Mouse (Mus musculus) neural tube, embryonic 12.5 days (tissue): ENCODE data around the gene Fbrs. TPM values are rescaled to one million over a fixed set of nuclear protein-coding genes. Genes with fewer than 3 reads are reported as not detected.
"Not testable (repeated sequence)": the region's sequence is repeated elsewhere in the genome, so short reads cannot be mapped to it uniquely, and the experiment has no call there.

Source experiments
- ATAC-seq: fragments of 200-750 bp; cut with Nextera tagmentation; 2 replicates; pipeline ENCODE4 v1.8.0; 2017; ENCODE audit warnings: low read depth, mild to moderate bottlenecking, moderate TSS enrichment, moderate library complexity; ENCODE audit not compliant: low FRiP score
- H3K27ac ChIP-seq: fragments of 300-500 bp; sonication (generic); 2 replicates; pipeline ENCODE4 v1.5.1; 2016
- H3K27me3 ChIP-seq: fragments of 300-500 bp; sonication (generic); replicated peaks from 2 replicates; pipeline ENCODE4 v1.6.1; 2016; ENCODE audit warnings: mild to moderate bottlenecking
- H3K36me3 ChIP-seq: fragments of 300-500 bp; sonication (generic); 2 replicates; pipeline ENCODE4 v1.6.1; 2016; ENCODE audit warnings: mild to moderate bottlenecking
- H3K4me1 ChIP-seq: fragments of 300-500 bp; sonication (generic); 2 replicates; pipeline ENCODE4 v1.6.1; 2016
- H3K4me2 ChIP-seq: fragments of 300-500 bp; sonication (generic); replicated peaks from 2 replicates; pipeline ENCODE4 v1.6.1; 2016; ENCODE audit warnings: mild to moderate bottlenecking
- H3K4me3 ChIP-seq: fragments of 300-500 bp; sonication (generic); 2 replicates; pipeline ENCODE4 v1.5.1; 2016
- H3K9ac ChIP-seq: fragments of 300-500 bp; sonication (generic); 2 replicates; pipeline ENCODE4 v1.6.1; 2016; ENCODE audit warnings: mild to moderate bottlenecking
- H3K9me3 ChIP-seq: fragments of 300-500 bp; sonication (generic); 2 replicates; pipeline ENCODE4 v1.6.1; 2016; ENCODE audit warnings: mild to moderate bottlenecking
- WGBS: fragments of 180-500 bp; shearing (Covaris S2); methylation state at CpG from one replicate; pipeline ENCODE4 v1.1.7; 2016; 5-methylcytosine and 5-hydroxymethylcytosine counted together
- polyA plus RNA-seq: library from polyadenylated mRNA; unstranded; fragments of >200 nt; fragmentation: Nextera tagmentation; extraction: Ambion mirVana; gene quantifications from 2 replicates; pipeline ENCODE4 v1.2.1, GENCODE M21; 2016

Gene Fbrs
- polyA plus RNA-seq, 1 experiment from 2014 or later = 13.1 TPM

- peaks cover 54% of the 10 kb centered on the region for H3K36me3 ChIP-seq
- peak overlapping the region; percentile 94 for H3K4me2 ChIP-seq
- peak overlapping the region; percentile 90 for H3K27ac ChIP-seq
- H3K9me3 ChIP-seq = no peaks in the 10 kb centered on the region
- H3K4me3 ChIP-seq = peak overlapping the region; percentile 98
- peaks cover 25% of the 10 kb centered on the region for H3K4me1 ChIP-seq
- H3K27me3 ChIP-seq = no peaks in the 10 kb centered on the region
- 4% methylated on average over 48 of the region's 48 CpGs for WGBS
- H3K9ac ChIP-seq = peak overlapping the region; percentile 98
- no peak for ATAC-seq
Measured at GRCm38 (mm10) chr7:127479318-127480225, 573 bp downstream of the Fbrs start.

GRCm38 (mm10) chr7:127480321-127480720, 1.3 kb downstream of the Fbrs start:
- peak overlapping the region; percentile 98 for H3K9ac ChIP-seq
- H3K27ac ChIP-seq = no peak overlapping the region
- ATAC-seq = no peak
- H3K36me3 ChIP-seq = peaks cover 54% of the 10 kb centered on the region
- H3K9me3 ChIP-seq = no peaks in the 10 kb centered on the region
- H3K4me3 ChIP-seq = peak overlapping the region; percentile 98
- peaks cover 25% of the 10 kb centered on the region for H3K4me1 ChIP-seq
- H3K4me2 ChIP-seq = peak overlapping the region; percentile 94
- H3K27me3 ChIP-seq = no peaks in the 10 kb centered on the region
- 82% methylated on average over 2 of the region's 2 CpGs for WGBS

- Histone ChIP-seq H3K27me3 (no peaks in the 10 kb centered on the region), H3K4me2 (0 out of 2 replicates have a peak overlapping the region, but pooled peaks have one; percentile 9), H3K9me3 (no peaks in the 10 kb centered on the region), H3K27ac (no peak overlapping the region), H3K9ac (no peak overlapping the region), H3K36me3 (peaks cover 86% of the 10 kb centered on the region), H3K4me1 (peaks cover 7% of the 10 kb centered on the region; the same call in 1 of the 2 replicates), H3K4me3 (no peak overlapping the region)
- WGBS = 80% methylated on average over 5 of the region's 5 CpGs
- ATAC-seq = no peak
Measured at GRCm38 (mm10) chr7:127485416-127485815, 6.4 kb downstream of the Fbrs start.

- not testable (repeated sequence) for ATAC-seq, H3K4me2 ChIP-seq, H3K4me1 ChIP-seq, H3K27me3 ChIP-seq, H3K4me3 ChIP-seq, H3K9ac ChIP-seq, H3K9me3 ChIP-seq, H3K27ac ChIP-seq
- WGBS = 89% methylated on average over 5 of the region's 5 CpGs
- H3K36me3 ChIP-seq = peaks cover 87% of the 10 kb centered on the region
Measured at GRCm38 (mm10) chr7:127488364-127488763, 9.4 kb downstream of the Fbrs start.

- ATAC-seq = no peak
- Histone ChIP-seq H3K4me2 (no peak overlapping the region), H3K4me3 (no peak overlapping the region), H3K27me3 (no peaks in the 10 kb centered on the region), H3K9me3 (no peaks in the 10 kb centered on the region), H3K4me1 (no peaks in the 10 kb centered on the region), H3K27ac (no peak overlapping the region), H3K9ac (no peak overlapping the region), H3K36me3 (peaks cover 72% of the 10 kb centered on the region)
- 92% methylated on average over 7 of the region's 7 CpGs for WGBS
Measured at GRCm38 (mm10) chr7:127489982-127490381, 11.0 kb downstream of the Fbrs start.

GRCm38 (mm10) chr7:127491846-127492245, 12.8 kb downstream of the Fbrs start:
- Histone ChIP-seq H3K4me2 (no peak overlapping the region), H3K27me3 (no peaks in the 10 kb centered on the region), H3K27ac (no peak overlapping the region), H3K4me3 (no peak overlapping the region), H3K36me3 (peaks cover 53% of the 10 kb centered on the region), H3K9ac (no peak overlapping the region), H3K9me3 (no peaks in the 10 kb centered on the region), H3K4me1 (no peaks in the 10 kb centered on the region)
- ATAC-seq = no peak
- WGBS = 91% methylated on average over 3 of the region's 3 CpGs

GRCm38 (mm10) chr7:127494648-127495047, 15.6 kb downstream of the Fbrs start:
- Histone ChIP-seq H3K4me1 (no peaks in the 10 kb centered on the region), H3K36me3 (peaks cover 27% of the 10 kb centered on the region), H3K27ac (no peak overlapping the region), H3K9ac (no peak overlapping the region), H3K4me3 (no peak overlapping the region), H3K9me3 (no peaks in the 10 kb centered on the region), H3K4me2 (no peak overlapping the region), H3K27me3 (no peaks in the 10 kb centered on the region)
- no peak for ATAC-seq

GRCm38 (mm10) chr7:127497382-127497781, 18.4 kb downstream of the Fbrs start:
- Histone ChIP-seq H3K27ac (no peak overlapping the region), H3K9ac (no peak overlapping the region), H3K4me1 (no peaks in the 10 kb centered on the region), H3K9me3 (no peaks in the 10 kb centered on the region), H3K36me3 (no peaks in the 10 kb centered on the region), H3K4me2 (no peak overlapping the region), H3K27me3 (no peaks in the 10 kb centered on the region), H3K4me3 (no peak overlapping the region)
- 85% methylated on average over 2 of the region's 2 CpGs for WGBS
- ATAC-seq = no peak

GRCm38 (mm10) chr7:127498407-127498806, 19.4 kb downstream of the Fbrs start:
- no peak overlapping the region for H3K27ac ChIP-seq
- no peak overlapping the region for H3K4me3 ChIP-seq
- H3K4me1 ChIP-seq = no peaks in the 10 kb centered on the region
- no peak overlapping the region for H3K9ac ChIP-seq
- no peak overlapping the region for H3K4me2 ChIP-seq
- H3K36me3 ChIP-seq = no peaks in the 10 kb centered on the region
- no peak for ATAC-seq
- no peaks in the 10 kb centered on the region for H3K9me3 ChIP-seq
- WGBS = 44% methylated on average over 3 of the region's 3 CpGs
- no peaks in the 10 kb centered on the region for H3K27me3 ChIP-seq

GRCm38 (mm10) chr7:127508291-127508690, 29.3 kb downstream of the Fbrs start:
- no peak overlapping the region for H3K4me2 ChIP-seq
- no peak overlapping the region for H3K9ac ChIP-seq
- ATAC-seq = no peak
- no peaks in the 10 kb centered on the region for H3K27me3 ChIP-seq
- H3K4me3 ChIP-seq = no peak overlapping the region
- no peaks in the 10 kb centered on the region for H3K9me3 ChIP-seq
- peaks cover 7% of the 10 kb centered on the region; the same call in 1 of the 2 replicates for H3K4me1 ChIP-seq
- 98% methylated on average over 3 of the region's 3 CpGs for WGBS
- no peaks in the 10 kb centered on the region for H3K36me3 ChIP-seq
- H3K27ac ChIP-seq = no peak overlapping the region

GRCm38 (mm10) chr7:127509830-127510229, 30.8 kb downstream of the Fbrs start:
- H3K27ac ChIP-seq, H3K36me3 ChIP-seq, H3K4me2 ChIP-seq, ATAC-seq, H3K9ac ChIP-seq, H3K9me3 ChIP-seq, H3K4me3 ChIP-seq, H3K27me3 ChIP-seq: not testable (repeated sequence)
- WGBS = 93% methylated on average over 4 of the region's 4 CpGs
- peaks cover 17% of the 10 kb centered on the region for H3K4me1 ChIP-seq

- Histone ChIP-seq H3K36me3 (peaks cover 9% of the 10 kb centered on the region), H3K4me1 (peaks cover 18% of the 10 kb centered on the region), H3K9ac (peak overlapping the region; percentile 88; the same call in 1 of the 2 replicates), H3K27me3 (no peaks in the 10 kb centered on the region), H3K27ac (no peak overlapping the region), H3K4me2 (peak overlapping the region; percentile 72), H3K9me3 (no peaks in the 10 kb centered on the region), H3K4me3 (peak overlapping the region; percentile 76)
- ATAC-seq = no peak
- 41% methylated on average over 8 of the region's 8 CpGs for WGBS
Measured at GRCm38 (mm10) chr7:127511241-127511640, 32.2 kb downstream of the Fbrs start.
